Comparison of ENCODE assay signal across 19 mouse cellular contexts in genomic region chr7:119959091-119959490, GRCm38 (mm10).
DNase-seq lines count a peak whose midpoint lies in the region; TF ChIP-seq lines count a peak whose summit lies in the region.
"Had no signal": no experiment of that assay in that cellular context is flagged by ENCODE, and none has a peak within 500 bp of the region (broad histone marks: within the 10 kb centered on the region; RNA-seq: fewer than 3 reads in every experiment).

No protein-coding gene starts in this region.

- H3K4me3 ChIP-seq in gastrocnemius, adult 2 months = no peak overlapping the region
- H3K4me3 ChIP-seq: embryonic facial prominence, embryonic 10.5 days; embryonic facial prominence, embryonic 13.5 days; erythroblast, embryonic 14.5 days; forebrain, embryonic 12.5 days; forebrain, embryonic 15.5 days; hindbrain, embryonic 12.5 days; hindbrain, embryonic 15.5 days had no signal

- peak; percentile 65 for DNase-seq in adrenal gland, adult 2 months
- no peak for DNase-seq in adrenal gland, postnatal 25 days
- no peak for DNase-seq in gastrocnemius, adult 2 months
- no peak for DNase-seq in gastrocnemius, postnatal 10 days
- peak; percentile 20 to 51 for DNase-seq in adrenal gland, postnatal 36 days
- DNase-seq in liver = no peak
- DNase-seq: cerebellum, adult 11-12 months; cerebellum, adult 8-10 months; cerebellum, postnatal 36 days; embryo, embryonic 11 days; gastrocnemius, postnatal 14 days; heart, adult 11 months had no signal

- intact Hi-C loops in gastrocnemius, adult 2 months (cut with DNase I) = no loop called here

- H3K27ac ChIP-seq in gastrocnemius, adult 2 months = peak overlapping the region; percentile 70; the same call in 1 of the 2 replicates
- H3K27ac ChIP-seq: embryonic facial prominence, embryonic 10.5 days; embryonic facial prominence, embryonic 13.5 days; forebrain, embryonic 12.5 days; forebrain, embryonic 15.5 days; hindbrain, embryonic 12.5 days; hindbrain, embryonic 15.5 days had no signal

- no peak for TF ChIP-seq CTCF in gastrocnemius, adult 2 months (IDR thresholded peaks at IDR 0.05)

Comparison
In these comparisons a context has a peak if more than half of its experiments do, and no peak if none do; other contexts are left out.
1. DNase-seq: peak in adrenal gland, adult 2 months (single experiment) and adrenal gland, postnatal 36 days (2 of 2); none in adrenal gland, postnatal 25 days (single experiment), gastrocnemius, adult 2 months (single experiment), gastrocnemius, postnatal 10 days (single experiment) and liver (single experiment).